Mouse (Mus musculus) liver, adult 2 months (tissue): Measurements from ENCODE around the gene Nlgn1.

Experiments
- CTCF ChIP-seq: fragments of 200-500 bp; IDR thresholded peaks from 2 replicates; pipeline ENCODE4 v1.5.1; 2011; ENCODE audit warnings: low read depth, low read length, control low read depth
- POLR2A ChIP-seq: fragments of 200-500 bp; IDR thresholded peaks from 2 replicates; pipeline ENCODE4 v1.6.1; 2011; ENCODE audit warnings: low read length, control low read depth; ENCODE audit not compliant: insufficient read depth; ENCODE audit errors: extremely low read depth

GRCm38 (mm10) chr3:25858384-25858783, 473.9 kb downstream of the Nlgn1 start:
- TF ChIP-seq POLR2A (no peak), CTCF (no peak)
